Mouse (Mus musculus) adrenal gland, postnatal 25 days (tissue): ENCODE measurements around the gene Sirt5. TPM values are rescaled to one million over a fixed set of nuclear protein-coding genes. Genes with fewer than 3 reads are reported as not detected.

Experiments used
- DNase-seq: peaks from one replicate; pipeline ENCODE4 v3.0.0; 2021; ENCODE audit warnings: mixed read lengths
- total RNA-seq: library from RNA; stranded (reverse); gene quantifications from 2 replicates; pipeline ENCODE4 v1.2.3, GENCODE M21; 2021

Gene Sirt5
- total RNA-seq, 1 experiment from 2014 or later: 32.7 TPM

- DNase-seq: no peak
These were observed 9.7 kb downstream of the Sirt5 start for GRCm38 (mm10) chr13:43374918-43375432.

- DNase-seq: no peak
These were observed 14.7 kb downstream of the Sirt5 start for GRCm38 (mm10) chr13:43379989-43380388.

GRCm38 (mm10) chr13:43385321-43385720 lies 20.0 kb downstream of the Sirt5 start:
- no peak for DNase-seq

- DNase-seq: no peak
These were observed 32.5 kb downstream of the Sirt5 start for GRCm38 (mm10) chr13:43397700-43398296.

GRCm38 (mm10) chr13:43398297-43399080 lies 33.2 kb downstream of the Sirt5 start, which contains the start of gene Nol7:
Nol7 (plus strand) TSS chr13:43398390.
- peak; percentile 97 for DNase-seq

- DNase-seq: no peak
These were observed 34.3 kb downstream of the Sirt5 start for GRCm38 (mm10) chr13:43399576-43399975.

- no peak for DNase-seq
These were observed 47.0 kb downstream of the Sirt5 start for GRCm38 (mm10) chr13:43412311-43412710.

- DNase-seq: no peak
These were observed 48.3 kb downstream of the Sirt5 start for GRCm38 (mm10) chr13:43413611-43414010.

GRCm38 (mm10) chr13:43415249-43415648 lies 50.0 kb downstream of the Sirt5 start:
- no peak for DNase-seq

- no peak for DNase-seq
These were observed 63.1 kb downstream of the Sirt5 start for GRCm38 (mm10) chr13:43428436-43428835.

- no peak for DNase-seq
These were observed 68.1 kb downstream of the Sirt5 start for GRCm38 (mm10) chr13:43433395-43433794.

GRCm38 (mm10) chr13:43440376-43440775 lies 75.1 kb downstream of the Sirt5 start:
- DNase-seq: no peak

GRCm38 (mm10) chr13:43442551-43442950 lies 77.3 kb downstream of the Sirt5 start:
- no peak for DNase-seq

- DNase-seq: no peak
These were observed 78.4 kb downstream of the Sirt5 start for GRCm38 (mm10) chr13:43443706-43444105.

GRCm38 (mm10) chr13:43444717-43445116 lies 79.4 kb downstream of the Sirt5 start:
- DNase-seq: no peak

Other genes with a start within 250 kb of the Sirt5 start
- gene Tbc1d7, start 194.0 kb upstream of the Sirt5 start, total RNA-seq: 20.9 and 21.5 TPM in 2 replicates
- gene Gfod1, start 61.3 kb upstream of the Sirt5 start, total RNA-seq: 9.0 and 9.9 TPM in 2 replicates
- 116 TPM in 2 replicates for gene Nol7, start 32.9 kb downstream of the Sirt5 start, total RNA-seq
- gene Ranbp9, start 115.8 kb downstream of the Sirt5 start, total RNA-seq: 56.6 and 64.7 TPM in 2 replicates
- gene Mcur1, start 194.7 kb downstream of the Sirt5 start, total RNA-seq: 38.0 and 38.6 TPM in 2 replicates